Mouse (Mus musculus) ovary, adult 18-20 months (tissue): ENCODE data around the gene Rps6ka5.
A peak's percentile ranks its signal among the peaks of the same experiment; 100 is the strongest.

Experiments used
- DNase-seq: peaks from one replicate; pipeline ENCODE4 v3.0.0; 2022; ENCODE audit warnings: low spot score, mixed read lengths

Rps6ka5 gene

DNA sequence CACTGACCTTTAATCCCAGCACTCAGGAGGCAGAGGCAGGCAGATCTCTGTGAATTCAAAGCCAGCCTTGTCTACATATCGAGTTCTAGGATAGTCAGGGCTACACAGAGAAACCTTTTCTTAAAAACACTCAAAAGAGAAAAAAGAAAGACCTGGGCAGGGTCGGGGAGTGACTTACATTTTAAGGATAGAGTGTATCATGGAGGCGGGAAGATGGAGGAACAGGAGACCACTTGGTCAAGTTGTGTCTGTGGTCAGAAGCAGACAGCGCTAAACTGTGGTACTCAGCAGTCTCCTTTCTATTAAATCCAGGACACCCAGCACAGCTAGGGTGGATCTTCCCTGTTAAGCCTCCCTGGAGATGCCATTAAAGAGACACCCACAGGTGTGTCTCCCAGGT lies at the start of gene Rps6ka5:
Gene Rps6ka5 (minus strand): TSS at position 333 of the 400 bp plus-strand sequence.
- no peak for DNase-seq

- no peak for DNase-seq
Measured at GRCm38 (mm10) chr12:100775911-100776581, 49.3 kb upstream of the Rps6ka5 start.

GRCm38 (mm10) chr12:100775291-100775690 lies 48.5 kb upstream of the Rps6ka5 start:
- no peak for DNase-seq

DNA sequence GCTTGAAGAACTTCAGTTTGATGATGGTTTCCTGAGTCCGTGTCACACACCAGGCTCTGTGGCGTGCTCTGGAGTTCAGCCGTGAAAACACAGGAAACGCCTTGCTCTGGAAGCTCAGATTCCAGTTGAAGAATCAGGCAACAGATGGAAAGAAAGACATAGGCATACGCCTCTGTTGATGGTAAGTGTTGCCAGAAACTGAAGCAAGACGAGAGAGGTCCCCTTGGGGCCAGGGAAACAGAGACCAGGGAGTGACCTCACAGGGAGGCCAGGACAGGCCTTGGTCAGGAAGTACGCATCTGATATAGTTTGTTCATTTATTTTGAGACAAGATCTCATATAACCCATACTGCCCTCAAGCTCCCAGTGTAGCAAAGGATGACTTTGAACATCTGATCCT lies 48.0 kb upstream of the Rps6ka5 start:
- no peak for DNase-seq

DNA sequence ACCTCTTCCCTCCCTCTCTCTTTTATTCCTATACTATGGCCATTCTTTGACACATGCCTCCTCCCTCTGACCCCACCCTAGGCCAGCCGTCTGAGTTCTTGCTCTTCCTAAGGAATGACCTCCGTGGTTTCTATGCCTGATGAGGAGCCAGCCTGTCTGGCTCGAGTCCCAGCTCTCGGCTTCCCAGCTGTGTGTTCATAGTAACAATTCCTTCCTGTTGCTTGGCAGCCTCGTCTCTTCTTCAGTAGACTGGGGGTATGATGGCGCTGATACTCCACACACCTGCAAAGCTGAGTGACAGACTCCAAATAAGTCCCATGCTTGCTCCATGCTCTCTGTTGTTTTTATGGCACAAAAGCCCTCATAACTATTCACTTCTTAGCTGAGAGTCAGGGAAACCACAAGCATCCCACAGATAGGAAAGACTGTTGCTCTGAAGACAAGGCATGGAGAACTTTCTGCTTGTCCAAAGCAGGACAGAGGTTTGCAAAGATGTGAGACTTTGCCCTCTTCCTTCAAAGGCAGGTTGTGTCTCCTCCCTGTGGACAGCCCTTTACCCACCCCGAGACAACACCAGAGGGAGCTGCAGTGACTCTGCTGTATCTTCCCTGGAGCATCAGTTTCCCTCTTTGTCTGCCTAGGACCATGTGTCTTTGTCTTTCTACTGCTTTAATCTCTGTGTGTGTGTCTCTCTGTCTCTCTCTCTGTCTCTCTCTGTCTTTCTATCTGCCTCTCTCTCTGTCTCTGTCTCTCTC lies 45.6 kb upstream of the Rps6ka5 start:
- DNase-seq, result peak; percentile 26

- DNase-seq, result no peak
Measured at GRCm38 (mm10) chr12:100770765-100771164, 44.0 kb upstream of the Rps6ka5 start.

DNA sequence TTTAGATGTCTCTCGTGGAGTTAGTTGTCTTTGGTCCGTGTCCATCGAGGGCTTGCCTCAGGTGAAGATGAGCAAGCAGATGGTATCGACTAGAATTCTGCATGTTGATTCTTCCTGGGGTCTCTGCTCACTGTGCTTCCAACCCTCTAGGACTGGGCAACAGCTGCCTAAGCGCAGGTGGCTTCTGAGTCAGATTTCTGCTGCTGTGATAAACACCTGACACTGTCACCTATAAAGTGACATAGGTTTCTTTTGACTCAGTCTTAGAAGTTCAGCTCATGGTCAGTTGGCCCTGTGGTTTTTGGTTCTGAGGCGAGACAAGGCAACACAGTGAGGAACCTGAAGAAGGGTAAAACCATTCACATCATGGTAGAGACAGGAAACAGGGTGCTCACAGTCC lies 43.1 kb upstream of the Rps6ka5 start:
- DNase-seq, result no peak

GRCm38 (mm10) chr12:100764329-100765018 lies 37.7 kb upstream of the Rps6ka5 start:
- no peak for DNase-seq

- no peak for DNase-seq
Measured at GRCm38 (mm10) chr12:100762663-100763425, 36.1 kb upstream of the Rps6ka5 start.

DNA sequence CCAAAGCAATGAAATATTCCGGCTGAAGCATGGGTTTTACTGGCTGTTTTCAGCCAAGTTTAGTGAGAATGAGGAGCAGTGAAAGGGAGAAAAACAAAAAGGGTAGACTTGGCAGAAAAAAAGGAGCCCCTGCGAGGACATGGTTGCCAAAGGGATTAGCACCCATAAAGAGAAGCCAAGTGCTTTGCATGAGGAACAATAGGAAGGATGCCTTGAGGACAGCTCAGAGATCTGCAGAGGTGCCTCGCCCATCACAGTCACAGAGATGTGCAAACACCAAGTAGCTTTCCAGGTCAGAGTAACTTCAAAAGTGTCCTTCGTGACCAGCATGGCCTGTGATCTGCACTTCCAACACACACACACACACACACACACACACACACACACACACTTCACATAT lies 30.6 kb upstream of the Rps6ka5 start:
- DNase-seq, result no peak

GRCm38 (mm10) chr12:100753716-100754115 lies 26.9 kb upstream of the Rps6ka5 start:
- DNase-seq, result no peak

DNA sequence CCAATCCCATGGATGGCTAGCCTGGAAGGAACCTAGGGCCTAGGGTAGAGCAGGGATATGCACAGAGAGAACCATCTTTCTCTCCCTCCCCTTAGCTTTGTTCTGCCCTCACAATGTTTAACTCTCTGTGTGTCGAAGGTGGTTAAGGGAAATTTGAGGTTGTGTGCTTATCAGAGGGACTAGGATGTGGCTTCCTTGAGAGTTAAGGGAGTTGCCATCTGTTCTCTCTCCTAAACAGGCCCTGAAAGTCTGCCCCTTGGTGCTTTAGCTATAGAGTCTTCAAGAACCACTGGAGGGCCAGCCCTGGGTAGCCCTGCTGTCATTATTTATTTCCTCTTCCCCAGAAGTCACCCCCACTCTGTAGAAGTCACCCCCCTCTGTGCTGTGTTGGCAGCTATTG lies 26.2 kb upstream of the Rps6ka5 start:
- no peak for DNase-seq

GRCm38 (mm10) chr12:100742468-100742867 lies 15.7 kb upstream of the Rps6ka5 start:
- DNase-seq, result no peak

DNA sequence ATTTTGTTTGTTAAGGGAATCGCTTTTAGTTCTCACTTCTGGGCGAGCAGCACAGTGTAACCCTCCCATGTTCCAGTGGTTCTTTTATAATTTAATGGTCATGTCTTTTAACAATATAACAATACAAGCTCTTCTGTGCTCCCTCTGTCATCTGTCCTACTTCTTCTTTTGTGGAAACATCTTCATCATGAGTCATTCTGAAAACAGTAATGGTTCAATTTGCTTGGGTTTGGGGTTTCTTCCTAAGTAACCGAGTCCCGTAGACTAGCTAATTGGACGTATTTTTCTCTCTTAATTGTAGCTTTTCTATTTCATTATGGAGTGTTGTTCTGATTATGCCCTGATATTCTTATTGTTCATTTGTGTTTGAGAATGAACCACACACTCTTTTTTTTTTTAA lies 13.5 kb upstream of the Rps6ka5 start:
- DNase-seq, result no peak

DNA sequence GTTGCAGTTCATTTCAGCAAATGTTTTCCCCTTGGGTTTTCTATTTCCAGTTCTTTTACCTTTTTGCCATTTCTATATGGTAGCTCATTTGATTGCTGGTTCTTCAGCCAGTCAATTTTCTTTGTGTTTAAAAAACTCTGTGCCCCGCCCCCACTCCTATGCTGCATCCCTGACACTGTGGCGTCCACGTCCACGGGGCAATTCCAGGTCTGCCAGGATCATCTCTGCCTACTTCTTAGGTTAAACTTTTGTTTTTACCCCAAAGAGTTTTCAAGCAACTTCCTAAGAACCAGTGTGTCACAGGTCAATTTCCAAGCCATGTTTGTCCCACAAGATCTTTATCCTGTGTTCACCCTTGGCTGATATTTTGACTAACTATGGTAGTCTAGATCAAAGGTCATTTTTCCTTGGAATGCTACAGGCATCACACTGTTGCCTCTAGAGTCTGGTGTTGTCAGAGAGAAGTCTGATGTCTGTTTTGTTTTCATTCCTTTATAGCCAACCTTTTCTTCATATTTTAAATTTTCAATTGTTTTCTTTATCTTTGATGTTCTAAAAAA lies 12.3 kb upstream of the Rps6ka5 start:
- no peak for DNase-seq

DNA sequence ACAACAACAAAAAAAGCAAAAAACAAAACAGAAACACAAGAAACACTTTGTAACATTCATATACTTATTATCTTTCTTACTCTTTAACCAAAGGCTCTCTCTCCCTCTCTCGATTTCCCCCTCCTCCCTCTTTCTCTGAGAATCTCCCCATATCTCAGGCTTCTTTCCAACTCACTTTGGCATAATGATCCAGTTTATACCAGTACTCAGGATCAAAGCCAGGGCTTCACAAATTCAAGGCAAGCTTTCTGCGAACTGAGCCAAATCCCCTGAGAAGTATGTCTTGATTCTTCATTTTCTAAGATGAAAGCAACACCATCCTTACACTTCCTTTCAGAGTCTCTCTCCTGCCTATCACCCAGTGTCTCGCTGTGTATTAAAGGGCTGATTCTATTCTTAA lies 11.7 kb upstream of the Rps6ka5 start:
- DNase-seq, result no peak

DNA sequence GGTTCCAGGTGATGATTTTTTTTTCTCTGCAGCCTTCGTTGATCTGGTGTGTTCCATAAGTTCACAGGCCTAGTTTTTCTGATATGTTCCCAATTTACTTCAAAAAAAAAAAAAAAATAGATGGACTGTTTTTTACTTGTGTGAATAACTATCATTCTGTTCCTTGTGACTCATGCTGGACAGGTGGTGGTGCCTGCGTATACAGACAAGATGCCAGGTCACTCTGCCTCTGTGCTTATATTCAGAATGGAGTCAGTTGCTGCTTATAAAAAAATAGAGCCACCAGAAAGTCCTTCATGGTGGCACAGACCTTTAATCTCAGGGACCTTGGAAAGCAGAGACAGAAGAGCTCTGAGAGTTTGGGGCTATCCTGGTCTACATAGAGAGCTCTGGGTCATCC lies 8.8 kb upstream of the Rps6ka5 start:
- DNase-seq, result no peak

DNA sequence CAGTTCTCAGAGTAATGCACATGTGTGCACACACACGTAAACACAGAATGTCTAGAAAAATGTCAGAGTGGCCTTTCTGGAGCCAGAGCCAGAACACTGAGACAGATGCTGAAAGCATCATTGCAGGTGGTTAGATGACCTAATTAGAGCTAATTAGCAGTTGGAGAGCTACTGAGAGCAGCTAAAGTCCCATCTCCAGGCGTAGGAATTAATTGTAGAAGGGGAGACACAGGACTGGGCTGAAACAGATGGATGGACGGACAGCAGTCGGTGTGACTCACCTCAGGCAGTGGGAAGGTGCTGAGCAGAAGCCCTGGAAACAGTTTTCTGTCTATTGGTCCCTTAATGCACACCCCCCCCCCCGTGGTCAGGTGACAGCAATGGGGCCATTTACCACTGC lies 8.4 kb upstream of the Rps6ka5 start:
- DNase-seq, result no peak

DNA sequence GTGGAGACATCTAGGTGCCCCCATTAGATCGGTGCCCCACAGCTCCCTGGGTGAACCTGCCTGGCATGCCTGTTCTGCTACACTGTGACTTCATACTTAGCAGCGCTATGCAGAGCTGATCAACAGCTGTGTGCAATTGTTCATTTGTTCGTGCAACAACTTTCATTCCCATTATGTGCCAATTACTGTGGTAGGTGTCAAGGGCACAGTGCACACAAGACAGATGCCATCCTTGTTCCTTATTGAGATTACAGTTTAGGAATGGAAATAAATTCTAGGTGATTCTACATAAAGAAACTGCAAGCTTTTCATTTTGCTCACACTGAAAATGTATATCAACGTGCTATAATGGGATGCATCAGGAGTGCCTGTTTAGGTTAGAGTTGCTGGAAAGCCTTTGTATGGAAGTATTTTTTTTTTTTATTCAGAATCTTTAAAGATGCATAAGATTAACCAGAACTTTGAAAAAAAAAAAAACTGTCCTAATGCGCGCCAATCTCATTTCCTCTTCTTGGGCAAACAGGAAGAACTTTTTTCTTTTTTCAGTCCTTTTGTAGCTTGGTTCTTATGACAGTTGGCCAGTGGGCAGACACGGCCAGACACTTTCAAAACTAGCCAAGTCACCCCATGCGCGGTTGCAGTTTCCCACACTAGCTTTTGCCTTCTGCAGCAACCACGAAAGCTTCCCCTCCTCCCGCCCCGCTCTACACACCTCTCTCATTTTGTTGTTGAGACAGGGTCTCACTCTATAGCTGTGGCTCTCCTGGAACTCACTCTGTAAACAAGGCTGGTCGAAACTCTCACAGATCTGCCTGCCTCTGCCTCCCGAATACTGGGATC lies 2.1 kb upstream of the Rps6ka5 start:
- no peak for DNase-seq

- DNase-seq, result no peak
Measured at GRCm38 (mm10) chr12:100727891-100728290, 1.1 kb upstream of the Rps6ka5 start.

DNA sequence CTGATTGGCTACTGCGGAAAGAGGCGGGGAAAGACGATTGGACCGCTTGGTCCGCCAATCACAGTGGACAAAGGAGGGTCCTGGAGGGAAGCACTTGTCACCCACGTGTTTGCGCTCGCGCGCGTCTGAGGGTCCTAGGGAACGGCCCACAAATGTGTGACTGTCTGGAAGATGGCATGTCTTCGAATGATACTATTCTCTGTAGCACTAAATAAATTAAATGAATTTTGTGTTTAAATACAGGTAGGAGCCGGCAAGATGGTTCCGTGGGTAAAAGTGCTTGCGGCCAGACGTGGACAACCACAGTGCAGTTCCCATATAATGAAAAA lies 1.4 kb downstream of the Rps6ka5 start:
- no peak for DNase-seq
